Mouse (Mus musculus): ENCODE results near the gene Dab1.

Gene Dab1

DNA sequence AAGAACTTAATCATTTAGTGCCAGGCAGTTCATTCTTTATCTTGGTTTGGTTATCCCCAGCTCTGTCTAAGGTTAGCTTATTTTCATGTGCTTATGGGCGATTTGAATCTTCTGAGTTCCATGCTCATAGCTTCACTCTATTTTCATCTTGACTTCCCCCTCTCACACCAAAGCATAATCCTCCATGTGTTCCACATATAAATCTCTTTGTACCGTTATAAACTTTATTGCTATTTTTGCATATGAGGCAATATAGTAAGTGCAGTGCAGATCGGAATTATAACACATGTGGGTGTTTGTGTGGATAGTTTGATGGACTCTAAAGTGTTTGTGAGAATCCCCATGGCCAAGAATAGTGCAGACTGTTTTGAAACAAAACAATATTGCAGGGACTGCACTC, 919.3 kb downstream of the Dab1 start:
- no peak for DNase-seq

DNA sequence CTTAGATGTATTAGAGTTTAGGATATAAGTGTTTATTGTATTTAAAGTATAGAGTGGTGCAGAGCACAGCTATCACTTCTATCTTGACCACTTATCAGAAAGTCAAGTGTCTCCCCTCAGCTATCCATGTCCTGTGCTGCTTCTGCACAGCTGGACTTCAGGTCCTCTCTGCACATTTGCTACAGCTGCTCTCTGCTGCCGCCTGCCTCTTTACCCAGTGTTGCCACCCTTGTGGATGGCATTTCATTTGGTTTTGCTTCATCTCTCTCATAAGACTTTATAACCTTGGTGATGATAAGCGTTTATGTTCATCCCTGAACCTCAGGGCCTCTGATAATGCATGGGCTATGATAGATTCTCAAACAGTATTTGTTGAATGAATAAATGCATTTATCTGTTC, 919.9 kb downstream of the Dab1 start:
- DNase-seq: no peak

DNA sequence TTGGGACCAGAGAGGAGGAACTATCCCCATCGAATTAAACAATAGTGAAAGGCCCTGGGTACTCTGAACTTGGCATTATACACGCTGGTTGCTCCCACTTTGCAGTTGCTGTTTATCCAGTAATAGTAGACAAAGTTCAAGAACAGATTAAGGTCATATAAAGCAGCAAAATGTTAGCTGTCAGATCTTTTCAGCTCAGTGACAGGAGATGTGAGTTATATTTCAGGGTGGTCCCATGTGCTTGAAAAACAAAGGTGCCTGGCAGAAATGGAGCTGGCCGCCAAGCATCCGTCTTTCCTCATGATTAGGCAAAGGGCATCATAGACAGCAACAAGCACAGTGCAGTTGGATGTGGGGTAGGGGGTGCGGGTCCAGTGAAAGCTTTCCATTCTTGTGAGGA, 927.9 kb downstream of the Dab1 start:
- no peak for DNase-seq

DNA sequence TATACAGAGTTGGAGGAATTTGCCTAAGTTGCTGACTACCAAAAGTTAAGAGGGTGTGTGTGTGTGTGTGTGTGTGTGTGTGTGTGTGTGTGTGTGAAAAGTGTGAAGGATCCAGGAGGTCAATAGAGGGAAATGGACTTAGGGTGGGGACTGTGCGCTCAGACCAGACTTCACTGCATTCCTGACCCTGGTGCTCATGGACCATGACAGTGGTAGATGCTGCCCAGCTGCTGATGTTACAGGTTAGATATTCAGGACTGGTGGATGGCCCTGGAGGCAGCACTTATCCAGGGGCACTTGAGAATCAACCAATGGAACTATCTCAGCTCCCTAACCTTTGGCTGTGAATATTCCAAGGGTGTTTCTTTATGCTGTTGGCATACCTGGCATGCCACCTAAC, 929.1 kb downstream of the Dab1 start:
- no peak for DNase-seq

DNA sequence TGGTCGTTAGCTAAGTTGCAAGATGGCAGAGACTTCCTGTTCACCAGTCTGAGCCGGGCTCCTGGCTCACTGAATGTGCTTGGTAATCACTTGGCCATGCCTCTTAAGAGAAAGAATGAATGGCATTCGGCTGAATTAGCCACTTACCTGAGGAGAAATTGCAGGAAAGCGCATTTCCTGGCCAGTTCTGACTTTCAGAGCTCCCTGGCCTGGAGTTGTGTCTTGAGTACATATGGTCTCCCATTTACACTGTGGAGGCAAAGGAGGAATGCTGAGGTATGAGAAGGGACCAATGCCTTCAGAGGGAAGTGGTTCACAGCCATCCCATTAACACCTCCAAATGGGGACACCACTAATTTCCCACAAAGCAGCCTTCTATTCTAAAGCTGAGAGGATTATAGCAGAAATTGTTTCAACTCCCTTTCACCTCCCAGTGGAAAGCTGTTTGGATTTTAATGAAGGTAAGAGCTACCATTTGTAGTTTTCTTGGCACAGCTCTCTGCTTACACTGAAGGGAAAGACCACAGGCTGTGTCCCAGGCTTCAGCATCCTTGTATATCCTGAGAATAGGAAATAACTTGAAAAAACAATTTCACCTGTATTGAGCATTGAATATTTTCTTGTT, 931.5 kb downstream of the Dab1 start:
- DNase-seq: no peak

DNA sequence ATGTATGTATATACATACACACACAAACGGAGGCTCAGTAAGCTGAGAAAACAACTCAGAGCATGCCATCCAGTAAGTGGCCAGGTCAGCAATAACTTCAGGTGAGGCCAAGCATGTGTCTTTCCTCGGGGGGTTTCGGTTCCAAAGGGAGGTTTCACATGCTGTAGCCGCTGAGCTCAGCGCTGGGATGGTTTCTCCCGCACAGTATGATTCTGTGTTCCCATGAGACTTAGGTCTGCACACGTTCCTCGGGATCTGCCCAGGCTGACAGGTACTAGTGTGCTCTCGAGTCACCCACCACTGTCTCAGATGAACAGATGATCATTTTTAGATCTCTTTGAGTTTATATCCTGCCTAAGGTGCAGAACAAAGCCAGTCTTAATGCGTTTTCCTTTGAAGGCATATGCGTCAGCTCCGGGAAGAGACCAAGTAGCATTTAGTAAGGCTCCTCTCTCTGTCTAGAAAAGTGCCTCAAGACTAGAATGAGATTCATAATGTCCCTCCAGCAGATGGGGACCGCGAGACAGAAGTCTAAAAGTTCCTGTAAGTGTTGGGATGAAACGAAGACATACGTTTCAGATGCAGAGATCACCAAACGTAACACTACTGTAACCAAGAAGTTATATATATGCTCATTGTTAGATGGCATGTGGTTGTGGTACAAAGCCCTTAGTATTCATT, 932.4 kb downstream of the Dab1 start:
- no peak for DNase-seq

DNA sequence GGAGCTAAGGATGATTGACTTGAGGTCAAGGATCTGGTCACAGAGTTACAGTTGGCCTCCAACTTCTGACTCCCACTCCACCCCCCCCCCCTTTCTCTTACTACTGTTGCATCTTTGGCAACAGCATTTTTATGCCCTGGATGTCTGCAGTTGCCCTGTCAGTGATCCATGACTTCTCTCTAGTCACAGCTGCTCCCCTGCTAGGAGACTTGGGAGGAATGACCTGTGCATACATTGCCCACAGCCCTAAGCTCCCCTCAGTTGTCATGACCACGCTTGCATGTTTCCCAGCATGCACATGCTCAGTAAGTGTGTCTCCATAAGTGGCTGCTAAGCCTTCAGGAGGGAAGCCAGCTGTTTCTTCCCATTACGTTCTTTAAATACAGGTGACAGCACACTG, 936.2 kb downstream of the Dab1 start:
- DNase-seq: peak; percentile 55

DNA sequence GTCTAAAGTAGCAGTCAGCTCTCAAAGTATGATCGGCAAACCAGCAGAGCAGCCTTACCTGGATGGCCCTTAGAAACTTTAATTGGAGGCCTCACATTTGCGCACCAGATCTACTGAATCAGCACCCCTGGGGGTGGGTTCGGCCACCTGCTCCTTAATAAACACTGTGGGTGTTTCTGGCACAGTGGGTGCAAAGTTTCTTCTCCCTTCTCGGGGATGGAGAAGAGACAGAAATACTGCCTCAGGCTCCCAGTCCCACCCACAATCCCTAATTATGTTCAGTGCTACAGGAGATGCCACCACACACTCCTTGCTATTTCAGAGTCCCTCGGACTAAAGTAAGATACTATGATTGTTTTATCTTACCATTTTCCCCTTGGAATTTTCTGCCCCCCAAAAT, 944.4 kb downstream of the Dab1 start:
- no peak for DNase-seq

DNA sequence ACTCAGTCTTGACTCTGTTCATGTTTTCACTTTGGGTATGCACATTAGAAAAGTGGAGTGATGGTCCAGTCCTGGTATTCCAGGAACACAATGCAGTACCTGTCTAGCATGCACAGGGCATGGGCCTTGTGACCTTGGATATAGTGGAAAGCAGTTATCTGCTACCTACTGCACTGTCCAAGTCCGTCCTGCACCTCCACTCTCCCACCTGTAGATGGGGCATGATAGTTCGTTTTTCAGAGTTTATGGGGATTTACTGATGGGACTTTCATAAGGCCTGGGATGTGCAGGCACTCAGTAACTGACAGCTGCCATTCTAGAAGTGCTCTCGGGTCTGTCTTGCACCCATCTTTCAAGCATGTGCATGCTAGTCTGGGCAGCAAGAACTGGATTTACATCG, 951.4 kb downstream of the Dab1 start:
- DNase-seq: no peak

DNA sequence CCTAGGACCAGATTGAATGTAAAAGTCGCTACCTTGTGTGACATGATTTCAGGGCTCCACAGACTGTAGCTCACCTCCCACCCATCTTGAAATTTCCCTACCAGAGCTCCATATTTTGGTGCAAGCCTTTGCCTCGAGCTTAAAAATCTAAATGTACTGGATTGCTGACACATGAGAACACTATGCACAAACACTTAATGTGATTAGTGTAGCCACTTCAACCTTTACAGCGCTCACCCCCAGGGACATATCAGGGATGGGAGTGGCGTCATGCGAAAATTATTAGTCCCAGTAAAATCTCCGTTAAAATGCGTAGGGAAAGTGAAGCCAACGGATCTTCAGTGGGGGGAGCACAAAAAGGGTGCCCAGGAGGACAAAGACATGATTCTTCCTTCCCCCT, 953.3 kb downstream of the Dab1 start:
- DNase-seq: no peak

DNA sequence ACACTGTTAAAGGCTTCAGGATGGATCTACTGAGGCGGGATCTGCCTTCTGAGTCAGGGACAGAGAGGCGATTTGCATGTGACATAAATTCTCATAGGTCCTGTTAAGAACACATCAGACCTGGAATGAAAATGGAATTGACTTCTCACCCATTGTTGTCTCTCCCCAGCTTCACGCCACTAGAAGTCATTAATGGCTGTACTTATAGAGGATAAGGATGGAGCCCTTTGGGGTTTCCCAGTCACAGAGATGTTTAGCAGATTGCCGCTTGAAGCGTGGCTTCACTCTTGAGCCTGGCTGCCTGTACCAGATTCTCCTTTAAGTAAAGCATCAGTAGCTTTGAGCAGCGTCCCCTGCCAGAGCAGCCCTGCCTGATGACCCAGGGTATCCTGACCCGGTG, 954.3 kb downstream of the Dab1 start:
- DNase-seq: no peak

DNA sequence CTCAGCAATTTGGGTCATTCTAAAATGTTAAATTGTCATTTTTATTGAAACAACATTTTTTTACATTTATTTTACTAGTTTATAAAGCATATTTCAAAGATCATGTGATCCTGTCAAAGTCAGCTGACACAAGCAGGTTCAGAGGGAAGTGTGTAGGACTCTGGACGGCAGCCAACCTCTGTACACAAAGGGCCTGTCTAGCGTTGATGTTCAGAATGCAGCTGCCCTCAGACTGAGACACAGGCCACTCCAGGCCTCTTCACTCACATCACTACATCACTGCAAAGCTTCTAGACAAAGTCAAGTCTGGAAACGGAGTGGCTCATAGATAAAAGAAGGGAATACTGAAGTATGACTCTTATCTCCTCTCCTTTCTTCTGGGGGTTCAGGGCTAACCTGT, 959.2 kb downstream of the Dab1 start:
- no peak for DNase-seq

DNA sequence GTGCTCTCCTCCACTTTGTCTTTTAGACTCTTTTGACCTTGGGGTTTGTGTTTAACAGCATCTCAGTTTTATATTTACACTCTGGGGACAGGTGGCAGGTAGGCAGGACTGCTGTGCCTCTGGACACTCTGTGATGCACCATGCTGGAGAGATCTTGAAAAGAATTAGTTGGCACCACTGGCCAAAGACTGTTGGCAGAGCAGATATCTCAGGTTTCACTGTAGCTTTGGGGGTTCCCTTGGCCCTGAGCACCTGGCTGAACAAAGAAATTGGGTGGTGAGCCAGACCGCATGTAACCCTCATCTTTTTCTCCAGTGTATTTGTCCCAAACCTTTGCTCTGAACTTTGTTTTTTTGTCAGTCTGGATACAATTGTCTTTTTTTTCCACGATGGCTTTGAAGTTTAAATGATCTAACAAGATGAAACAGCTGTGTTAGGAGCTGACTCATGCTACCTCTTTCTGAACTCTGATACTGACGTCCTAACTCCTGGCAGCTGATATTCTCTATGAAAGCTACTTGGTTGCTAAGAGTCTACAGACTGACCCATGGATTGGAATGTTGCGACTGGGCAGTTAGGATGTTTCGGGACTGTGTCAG, 960.9 kb downstream of the Dab1 start:
- DNase-seq: no peak

DNA sequence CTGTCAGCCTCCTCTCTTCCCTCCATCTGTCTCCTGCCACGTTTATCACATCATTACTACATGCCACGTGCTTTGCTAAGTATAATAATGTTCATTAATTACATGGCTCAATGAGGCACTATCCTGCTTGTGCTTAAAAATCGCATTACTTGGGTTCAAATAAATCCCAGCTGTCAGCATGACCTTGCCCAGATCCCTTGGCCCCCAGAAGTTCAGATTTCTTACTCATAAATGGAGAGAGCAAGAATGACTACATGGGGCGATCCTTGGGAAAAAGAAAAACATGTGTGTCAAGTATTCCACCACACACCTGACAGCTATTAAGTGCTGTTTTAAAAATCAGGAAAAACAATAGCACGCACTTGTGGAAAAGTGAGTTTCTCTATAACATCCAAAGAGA, 963.6 kb downstream of the Dab1 start:
- DNase-seq: peak; percentile 45

DNA sequence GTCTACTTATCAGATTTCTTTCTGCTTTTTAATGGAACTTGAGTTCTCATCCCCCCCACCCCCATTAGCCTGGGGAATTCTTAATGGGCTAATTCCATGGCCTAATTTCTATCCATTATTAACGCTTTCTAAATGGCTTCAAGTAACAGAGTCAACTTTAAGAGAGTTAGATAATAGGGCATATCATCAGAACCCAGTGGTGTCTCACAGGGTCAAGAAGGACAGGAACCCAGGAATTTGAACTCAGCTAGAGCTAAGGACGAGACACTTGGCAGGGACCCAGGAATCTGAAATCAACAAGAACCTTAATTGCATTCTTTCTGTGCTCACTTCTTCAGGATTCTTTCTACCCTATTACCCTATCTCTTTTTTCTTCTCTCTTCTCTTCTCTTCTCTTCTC, 968.7 kb downstream of the Dab1 start:
- DNase-seq: no peak

DNA sequence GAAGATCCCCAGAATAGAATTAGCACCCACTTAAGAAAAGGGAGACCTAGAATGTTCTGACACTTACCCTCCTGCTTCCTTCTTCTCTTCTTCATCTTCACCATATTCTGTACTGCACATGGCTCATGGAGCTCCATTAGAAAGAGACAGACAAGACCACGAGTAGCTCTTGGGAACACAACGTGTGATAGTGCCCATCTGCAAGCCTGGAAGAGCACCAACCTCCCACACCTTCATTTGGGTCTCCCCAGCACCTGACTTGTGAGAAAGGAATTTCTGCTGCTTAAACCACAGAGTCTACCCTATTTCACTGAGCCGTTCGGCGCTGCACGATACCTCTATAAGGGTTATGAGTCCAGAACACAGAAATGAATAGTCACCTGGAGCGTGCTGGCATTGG, 977.8 kb downstream of the Dab1 start:
- no peak for DNase-seq

DNA sequence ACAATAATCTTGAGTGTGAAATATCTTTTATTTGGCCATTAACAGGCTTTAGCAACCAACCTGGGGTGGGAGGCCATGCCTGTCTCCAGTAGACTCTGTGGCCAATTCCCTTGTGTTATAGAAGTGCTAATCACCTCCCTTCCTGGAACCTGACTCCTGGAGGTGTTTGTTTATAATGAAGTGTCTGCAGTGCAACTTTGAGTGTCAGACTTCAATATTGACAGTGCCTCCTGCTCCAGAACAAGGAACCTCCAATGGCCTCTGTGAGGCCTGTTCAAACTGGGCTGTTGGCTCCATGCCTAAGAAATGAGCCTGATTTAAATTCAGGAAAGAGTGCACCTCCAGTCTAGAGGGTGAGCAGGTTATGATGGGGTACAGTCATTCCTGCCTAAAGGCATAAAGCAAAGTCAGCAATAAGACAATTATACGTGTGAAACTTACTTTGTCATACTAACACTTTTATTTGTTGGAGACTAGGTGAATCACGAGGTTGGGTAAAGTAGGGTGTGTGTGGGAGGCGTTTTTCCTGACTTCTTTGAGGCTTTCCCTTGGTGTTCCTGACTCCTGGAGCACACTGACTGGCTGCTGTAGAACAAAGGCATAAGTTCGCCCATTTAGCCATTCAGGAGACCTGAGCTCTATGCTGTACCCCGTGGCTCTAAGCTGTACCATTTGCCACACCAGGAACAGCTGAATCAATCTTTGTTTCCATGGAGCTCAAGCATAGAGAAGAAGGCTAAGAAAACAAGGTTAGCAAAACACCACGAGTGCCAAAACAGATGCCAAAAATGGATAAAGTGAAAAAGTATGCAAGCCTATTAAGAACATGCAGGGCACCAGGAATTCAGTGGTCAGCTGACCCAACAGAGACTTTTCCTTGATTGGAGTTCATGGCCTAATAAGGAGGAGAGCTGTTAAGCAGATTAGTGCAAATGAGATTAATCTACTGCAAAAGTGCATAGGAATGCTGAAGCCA, 978.6 kb downstream of the Dab1 start:
- DNase-seq: no peak

DNA sequence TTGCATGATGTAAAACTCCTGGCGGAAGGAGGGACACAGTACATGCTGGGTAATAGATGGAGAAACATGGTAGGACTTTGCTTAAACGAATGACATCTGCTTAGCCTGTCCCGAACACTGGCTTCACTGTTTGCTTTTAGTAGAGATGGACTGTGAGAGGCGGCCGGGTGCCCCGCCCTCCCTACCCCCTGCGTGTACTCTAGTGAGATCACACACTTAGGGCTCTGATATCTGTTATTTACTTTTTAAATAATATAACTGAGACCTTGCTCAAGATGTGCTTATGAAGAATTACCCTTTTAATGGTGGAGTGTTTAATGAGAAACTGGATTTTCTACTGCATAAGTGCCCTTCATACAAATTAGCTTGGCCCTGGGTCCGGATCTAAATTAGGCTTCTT, 983.6 kb downstream of the Dab1 start:
- no peak for DNase-seq

DNA sequence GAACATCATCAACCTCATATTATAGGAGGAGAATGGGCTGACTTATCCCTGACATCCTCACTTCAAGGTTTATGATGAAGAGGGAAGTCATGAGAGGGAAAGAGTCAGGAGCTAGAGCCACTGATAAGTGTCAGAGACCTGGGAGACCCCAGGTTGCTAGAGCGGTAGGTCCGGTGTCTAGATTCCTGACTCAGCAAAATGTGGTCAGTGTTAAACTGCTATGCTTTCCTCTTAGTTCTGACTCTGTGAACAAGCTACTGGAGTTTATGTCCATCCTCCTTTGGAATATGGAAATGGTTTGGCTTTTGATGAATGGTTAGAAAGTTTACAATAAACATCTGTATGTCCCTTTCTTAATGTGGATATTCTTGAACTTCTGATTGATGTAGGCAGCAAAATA, 985.1 kb downstream of the Dab1 start:
- DNase-seq: no peak

DNA sequence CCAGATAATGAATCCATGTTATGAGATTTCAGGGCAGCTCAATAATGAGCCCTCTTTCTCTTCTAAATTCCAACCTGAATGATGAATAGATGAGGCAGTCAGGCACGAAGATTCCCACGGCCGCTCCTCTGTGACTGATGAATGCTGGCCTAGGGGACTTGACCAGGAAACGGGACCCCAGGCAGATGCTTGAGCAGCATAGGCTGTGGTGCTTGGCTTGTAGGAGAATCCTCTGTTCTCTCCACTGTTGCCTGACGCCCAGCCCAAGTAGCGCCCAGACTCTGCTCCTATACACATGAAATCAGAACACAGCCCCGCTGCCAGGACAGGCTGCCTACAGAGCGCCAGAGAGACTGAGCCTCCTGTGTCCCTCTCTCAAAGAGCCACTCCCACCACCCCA, 987.7 kb downstream of the Dab1 start:
- peak; percentile 56 for DNase-seq

DNA sequence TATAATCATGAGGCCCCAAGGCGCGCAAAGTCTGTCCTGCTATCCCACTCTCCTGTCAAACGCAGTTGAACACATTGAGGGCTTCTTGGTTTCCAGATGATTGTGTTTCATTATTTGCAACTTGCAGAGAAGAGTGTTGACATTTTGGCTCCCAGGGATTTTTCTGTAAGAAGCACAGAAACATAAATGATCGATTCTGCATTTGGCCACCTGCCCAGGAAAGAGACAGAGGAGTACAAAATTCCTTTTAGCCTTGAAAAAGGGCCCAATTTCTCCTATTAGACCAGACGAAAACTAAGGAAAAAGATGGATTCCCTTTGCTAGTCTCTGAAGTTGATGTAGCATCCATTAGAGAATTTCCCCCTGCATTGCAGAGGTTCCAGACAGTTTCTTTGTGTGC, 988.5 kb downstream of the Dab1 start:
- DNase-seq: no peak

DNA sequence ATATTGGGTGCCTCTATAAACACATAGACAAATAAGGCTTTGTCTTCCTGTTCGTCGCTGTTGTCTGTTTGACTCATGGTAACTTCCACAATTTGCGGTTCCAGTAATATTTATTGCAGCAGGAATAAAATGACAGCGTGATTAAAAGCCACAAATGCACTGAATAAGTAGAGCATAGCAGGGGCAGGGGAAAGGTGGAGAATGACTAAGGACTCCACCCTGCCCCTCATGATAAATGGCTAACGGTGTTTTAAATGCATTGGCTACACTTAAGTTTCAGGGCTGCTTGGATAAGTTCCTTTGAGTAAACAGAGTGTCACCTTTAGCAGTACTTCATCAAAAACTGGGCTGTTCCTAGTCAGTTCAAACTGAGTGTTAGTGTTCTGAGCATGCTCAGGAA, 1000.3 kb downstream of the Dab1 start:
- DNase-seq: peak; percentile 14

DNA sequence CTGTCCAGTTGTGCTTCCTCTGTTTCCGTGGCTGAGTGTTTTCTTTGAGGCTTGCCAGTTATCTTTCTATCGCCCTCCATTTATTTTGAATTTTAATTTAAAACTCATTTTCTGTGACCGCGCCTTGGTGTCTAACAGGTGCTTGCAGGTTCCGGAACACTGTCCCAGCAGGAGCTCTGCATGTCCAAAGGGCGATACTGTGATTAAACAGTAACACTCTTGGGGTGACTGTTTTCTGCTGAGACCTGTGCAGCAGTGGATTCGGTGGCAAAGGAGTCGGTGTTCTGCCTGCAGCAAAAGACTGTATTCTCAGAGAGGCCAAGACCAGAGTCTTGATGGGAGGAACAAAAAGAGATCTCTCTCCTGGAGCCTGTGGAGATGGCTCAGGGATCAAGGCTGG, 1006.2 kb downstream of the Dab1 start:
- DNase-seq: no peak

DNA sequence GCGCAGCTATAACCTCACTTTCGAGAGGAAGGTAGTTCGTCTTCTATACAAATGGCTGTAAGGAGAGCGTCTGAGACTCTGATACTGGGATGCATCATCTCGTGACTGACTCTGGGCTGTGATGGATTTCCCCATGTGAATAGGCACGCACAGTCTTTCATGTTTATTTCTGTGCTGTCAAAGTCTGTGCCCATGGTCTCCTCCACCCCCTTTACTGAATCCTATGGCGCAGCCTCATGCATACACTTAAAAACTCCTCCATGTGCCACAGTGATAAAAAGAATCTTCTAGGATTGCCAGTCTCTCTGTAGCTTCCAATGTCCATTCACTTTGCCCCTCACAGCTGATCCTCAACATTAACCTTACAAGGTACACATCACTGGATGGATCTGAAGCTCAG, 1009.5 kb downstream of the Dab1 start:
- no peak for DNase-seq

Measured in embryo, embryonic 11 days (tissue).